Mouse (Mus musculus): ENCODE results near the gene Itgbl1. TPM values are rescaled to one million over a fixed set of nuclear protein-coding genes. Genes with fewer than 3 reads are reported as not detected.
A peak's percentile ranks its signal among the peaks of the same experiment; 100 is the strongest.

Gene Itgbl1
- total RNA-seq (2014; rRNA removed): 1.5 and 2.0 TPM in 2 replicates
- 3.5 TPM in 2 replicates for polyA plus RNA-seq (2015; fragmentation: Nextera tagmentation; extraction: Ambion mirVana)

GRCm38 (mm10) chr14:123659921-123660385, at the start of gene Itgbl1:
Gene Itgbl1, plus strand, starts transcription at chr14:123659971.
- Histone ChIP-seq H3K9me3 (ENCODE audit: low read length) (no peaks in the 10 kb centered on the region), H3K4me3 (ENCODE audit: low read length) (no peak within 1 kb of the TSS), H3K27ac (no peak within 1 kb of the TSS), H3K27me3 (ENCODE audit: insufficient read depth, low read length) (no peaks in the 10 kb centered on the region), H3K4me2 (ENCODE audit: low read depth, low read length) (no peak within 1 kb of the TSS), H3K36me3 (ENCODE audit: insufficient read depth, low read length) (no peaks in the 10 kb centered on the region), H3K9ac (replicated peaks; ENCODE audit: low read length) (no peak within 1 kb of the TSS), H3K4me1 (ENCODE audit: insufficient read depth, low read length) (0 out of 2 replicates have a peak, but pooled peaks cover 5% of the 10 kb centered on the region)
- no peak for TF ChIP-seq CTCF (IDR thresholded peaks at IDR 0.05; ENCODE audit: low read depth)
- ATAC-seq (peak; percentile 74), DNase-seq (ENCODE audit: low spot score) (peak; percentile 31)
- WGBS: 34% methylated on average over 7 of the region's 7 CpGs

DNA sequence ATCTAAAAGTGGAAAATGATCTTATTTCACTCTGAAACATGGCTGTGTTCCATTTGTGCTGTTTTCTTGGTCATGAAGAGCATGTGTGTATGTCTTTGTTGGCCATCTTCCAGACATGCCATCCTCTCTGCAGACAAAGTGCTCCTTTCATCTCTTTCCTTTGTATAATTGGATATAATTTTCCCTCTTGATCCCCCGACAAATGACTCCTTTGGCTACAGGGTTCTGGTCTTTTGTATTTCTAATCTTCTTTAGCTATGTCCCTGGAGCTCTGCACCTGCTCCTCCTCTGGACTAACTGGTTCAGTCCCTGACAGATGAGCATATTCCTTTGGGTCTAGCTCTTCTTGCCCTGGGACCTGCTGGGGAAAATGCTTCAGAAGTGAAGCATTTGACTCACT, 36.8 kb upstream of the Itgbl1 start:
- no peaks in the 10 kb centered on the region for H3K9me3 ChIP-seq (ENCODE audit: low read length)
- WGBS: 18% methylated on average over 1 of the region's 1 CpGs
- H3K4me3 ChIP-seq (ENCODE audit: low read length): no peak overlapping the region
- no peak overlapping the region for H3K4me2 ChIP-seq (ENCODE audit: low read depth, low read length)
- no peak overlapping the region for H3K27ac ChIP-seq
- H3K9ac ChIP-seq (replicated peaks; ENCODE audit: low read length): no peak overlapping the region
- H3K36me3 ChIP-seq (ENCODE audit: insufficient read depth, low read length): no peaks in the 10 kb centered on the region
- H3K4me1 ChIP-seq (ENCODE audit: insufficient read depth, low read length): 0 out of 2 replicates have a peak, but pooled peaks cover 7% of the 10 kb centered on the region
- H3K27me3 ChIP-seq (ENCODE audit: insufficient read depth, low read length): no peaks in the 10 kb centered on the region
- no peak for ATAC-seq
- TF ChIP-seq CTCF (IDR thresholded peaks at IDR 0.05; ENCODE audit: low read depth): no peak
- DNase-seq (ENCODE audit: low spot score): peak; percentile 33

GRCm38 (mm10) chr14:123626501-123627179, 33.1 kb upstream of the Itgbl1 start, which contains the start of gene Nalcn:
Gene Nalcn, minus strand, starts transcription at chr14:123627144.
- H3K27me3 ChIP-seq (ENCODE audit: insufficient read depth, low read length): no peaks in the 10 kb centered on the region
- peak within 1 kb of the TSS; percentile 90 for H3K27ac ChIP-seq
- peak within 1 kb of the TSS; percentile 70 for H3K4me2 ChIP-seq (ENCODE audit: low read depth, low read length)
- H3K36me3 ChIP-seq (ENCODE audit: insufficient read depth, low read length): no peaks in the 10 kb centered on the region
- peak; percentile 92 for ATAC-seq
- H3K4me1 ChIP-seq (ENCODE audit: insufficient read depth, low read length): 0 out of 2 replicates have a peak, but pooled peaks cover 7% of the 10 kb centered on the region
- DNase-seq (ENCODE audit: low spot score): peak; percentile 69
- peak; percentile 17; the same call in 1 of the 2 replicates for TF ChIP-seq CTCF (IDR thresholded peaks at IDR 0.05; ENCODE audit: low read depth)
- H3K9ac ChIP-seq (replicated peaks; ENCODE audit: low read length): peak within 1 kb of the TSS; percentile 75
- 1% methylated on average over 47 of the region's 47 CpGs for WGBS
- no peaks in the 10 kb centered on the region for H3K9me3 ChIP-seq (ENCODE audit: low read length)
- H3K4me3 ChIP-seq (ENCODE audit: low read length): peak within 1 kb of the TSS; percentile 53

DNA sequence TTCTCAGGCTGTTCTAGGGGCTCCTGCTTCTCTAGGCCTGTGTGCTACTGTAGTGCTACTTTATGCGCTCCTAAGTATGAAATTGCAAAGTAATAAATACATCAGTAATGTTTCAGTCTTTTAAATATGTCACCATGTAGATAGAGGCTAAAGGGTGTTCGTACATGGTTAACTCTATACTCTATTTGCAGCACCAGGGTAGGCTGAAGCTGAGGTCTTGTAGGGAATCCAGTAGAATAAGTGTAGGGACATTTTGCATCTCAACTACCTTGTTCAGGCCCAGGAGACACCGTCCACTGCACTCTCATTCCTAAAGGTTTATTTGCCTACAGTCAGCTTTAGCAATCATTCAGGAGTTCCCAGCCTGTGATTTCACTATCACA, 32.6 kb upstream of the Itgbl1 start:
- Histone ChIP-seq H3K9ac (replicated peaks; ENCODE audit: low read length) (peak overlapping the region; percentile 75), H3K27ac (peak overlapping the region; percentile 90), H3K27me3 (ENCODE audit: insufficient read depth, low read length) (no peaks in the 10 kb centered on the region), H3K9me3 (ENCODE audit: low read length) (no peaks in the 10 kb centered on the region), H3K36me3 (ENCODE audit: insufficient read depth, low read length) (no peaks in the 10 kb centered on the region), H3K4me1 (ENCODE audit: insufficient read depth, low read length) (0 out of 2 replicates have a peak, but pooled peaks cover 7% of the 10 kb centered on the region), H3K4me3 (ENCODE audit: low read length) (peak overlapping the region; percentile 53), H3K4me2 (ENCODE audit: low read depth, low read length) (peak overlapping the region; percentile 70)
- ATAC-seq (peak; percentile 41), DNase-seq (ENCODE audit: low spot score) (peak; percentile 15)
- WGBS: 42% methylated on average over 3 of the region's 3 CpGs
- TF ChIP-seq CTCF (IDR thresholded peaks at IDR 0.05; ENCODE audit: low read depth): no peak

GRCm38 (mm10) chr14:123661091-123661491, 1.3 kb downstream of the Itgbl1 start:
- no peaks in the 10 kb centered on the region for H3K36me3 ChIP-seq (ENCODE audit: insufficient read depth, low read length)
- H3K9me3 ChIP-seq (ENCODE audit: low read length): no peaks in the 10 kb centered on the region
- peak overlapping the region; percentile 30 for H3K4me2 ChIP-seq (ENCODE audit: low read depth, low read length)
- no peak overlapping the region for H3K4me3 ChIP-seq (ENCODE audit: low read length)
- H3K9ac ChIP-seq (replicated peaks; ENCODE audit: low read length): no peak overlapping the region
- 0 out of 2 replicates have a peak, but pooled peaks cover 5% of the 10 kb centered on the region for H3K4me1 ChIP-seq (ENCODE audit: insufficient read depth, low read length)
- DNase-seq (ENCODE audit: low spot score): peak; percentile 59
- no peaks in the 10 kb centered on the region for H3K27me3 ChIP-seq (ENCODE audit: insufficient read depth, low read length)
- WGBS: 15% methylated on average over 20 of the region's 20 CpGs
- peak; percentile 66 for TF ChIP-seq CTCF (IDR thresholded peaks at IDR 0.05; ENCODE audit: low read depth)
- ATAC-seq: peak; percentile 86
- no peak overlapping the region for H3K27ac ChIP-seq

DNA sequence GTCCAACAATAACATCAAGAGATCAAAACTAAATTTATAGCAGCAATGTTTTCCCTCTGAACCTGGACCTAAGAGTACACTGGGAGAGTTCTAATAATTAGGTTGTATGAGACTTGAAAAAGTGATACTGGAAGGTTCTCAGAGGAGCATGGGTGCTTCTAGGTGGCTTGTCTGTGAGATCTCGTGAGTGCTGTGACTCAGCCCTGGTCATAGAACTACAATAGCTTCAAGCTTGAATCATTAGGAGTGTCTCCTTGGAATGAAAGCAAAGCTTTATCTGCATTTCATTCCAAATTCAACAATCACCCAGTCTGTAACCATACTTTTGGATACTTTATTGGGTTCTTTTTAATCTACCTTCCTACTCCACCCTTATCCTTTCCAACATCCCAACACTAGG, 2.6 kb downstream of the Itgbl1 start:
- Histone ChIP-seq H3K9me3 (ENCODE audit: low read length) (no peaks in the 10 kb centered on the region), H3K4me1 (ENCODE audit: insufficient read depth, low read length) (0 out of 2 replicates have a peak, but pooled peaks cover 5% of the 10 kb centered on the region), H3K4me2 (ENCODE audit: low read depth, low read length) (no peak overlapping the region), H3K9ac (replicated peaks; ENCODE audit: low read length) (no peak overlapping the region), H3K27ac (no peak overlapping the region), H3K36me3 (ENCODE audit: insufficient read depth, low read length) (no peaks in the 10 kb centered on the region), H3K27me3 (ENCODE audit: insufficient read depth, low read length) (no peaks in the 10 kb centered on the region), H3K4me3 (ENCODE audit: low read length) (no peak overlapping the region)
- WGBS: 78% methylated on average over 1 of the region's 1 CpGs
- no peak for DNase-seq (ENCODE audit: low spot score)
- ATAC-seq: no peak
- TF ChIP-seq CTCF (IDR thresholded peaks at IDR 0.05; ENCODE audit: low read depth): no peak

DNA sequence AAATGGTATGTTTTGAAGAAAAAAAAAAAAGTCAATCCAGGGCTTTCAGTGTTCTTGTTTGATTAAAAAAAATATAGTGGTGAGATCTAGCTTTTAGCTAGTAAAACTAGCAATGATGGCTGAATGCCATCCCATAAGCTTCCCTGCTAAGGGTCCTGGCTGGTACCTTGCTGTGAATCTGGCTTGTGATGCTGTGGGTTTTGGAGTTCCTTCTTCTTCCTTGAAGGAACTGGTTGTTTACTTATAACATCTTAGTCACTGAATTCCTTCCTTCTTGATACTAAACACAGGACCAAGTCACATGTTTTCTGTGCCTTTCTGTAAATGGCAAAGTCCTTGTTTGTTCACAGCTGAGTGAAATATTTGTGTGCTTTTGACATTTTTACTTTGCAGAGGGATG, 3.4 kb downstream of the Itgbl1 start:
- Histone ChIP-seq H3K4me1 (ENCODE audit: insufficient read depth, low read length) (0 out of 2 replicates have a peak, but pooled peaks cover 5% of the 10 kb centered on the region), H3K9ac (replicated peaks; ENCODE audit: low read length) (no peak overlapping the region), H3K27ac (no peak overlapping the region), H3K9me3 (ENCODE audit: low read length) (no peaks in the 10 kb centered on the region), H3K27me3 (ENCODE audit: insufficient read depth, low read length) (no peaks in the 10 kb centered on the region), H3K36me3 (ENCODE audit: insufficient read depth, low read length) (no peaks in the 10 kb centered on the region), H3K4me3 (ENCODE audit: low read length) (no peak overlapping the region), H3K4me2 (ENCODE audit: low read depth, low read length) (no peak overlapping the region)
- no peak for TF ChIP-seq CTCF (IDR thresholded peaks at IDR 0.05; ENCODE audit: low read depth)
- DNase-seq (ENCODE audit: low spot score): no peak
- ATAC-seq: no peak

All from hindbrain, postnatal 0 days (tissue).